Mouse (Mus musculus): Measurements from ENCODE around the gene Rnf40. TPM values are rescaled to one million over a fixed set of nuclear protein-coding genes. Genes with fewer than 3 reads are reported as not detected.
"Not testable (repeated sequence)": the region's sequence is repeated elsewhere in the genome, so short reads cannot be mapped to it uniquely, and the experiment has no call there.

Rnf40 gene
- polyA plus RNA-seq, 1 experiment from 2014 or later: 60.5 TPM

GRCm38 (mm10) chr7:127636963-127637362 is 48.4 kb downstream of the Rnf40 start:
- Histone ChIP-seq H3K27me3 (ENCODE audit: poor library complexity, severe bottlenecking) (peaks cover 10% of the 10 kb centered on the region), H3K4me1 (peaks cover 14% of the 10 kb centered on the region), H3K9me3 (no peaks in the 10 kb centered on the region), H3K4me3 (peak overlapping the region; percentile 64), H3K27ac (peak overlapping the region; percentile 82), H3K36me3 (replicated peaks) (no peaks in the 10 kb centered on the region)
- under 1% methylated on average over 27 of the region's 27 CpGs for WGBS
- DNase-seq (ENCODE audit: extremely low spot score, low spot score): peak; percentile 74

GRCm38 (mm10) chr7:127641260-127641659 is 52.7 kb downstream of the Rnf40 start:
- DNase-seq (ENCODE audit: extremely low spot score, low spot score): no peak
- Histone ChIP-seq H3K27me3 (ENCODE audit: poor library complexity, severe bottlenecking) (peaks cover 5% of the 10 kb centered on the region), H3K4me1 (peaks cover 14% of the 10 kb centered on the region), H3K36me3 (replicated peaks) (no peaks in the 10 kb centered on the region), H3K9me3 (no peaks in the 10 kb centered on the region), H3K27ac (no peak overlapping the region), H3K4me3 (no peak overlapping the region)
- 74% methylated on average over 4 of the region's 4 CpGs for WGBS

GRCm38 (mm10) chr7:127642254-127642653 is 53.7 kb downstream of the Rnf40 start:
- no peaks in the 10 kb centered on the region for H3K9me3 ChIP-seq
- no peak overlapping the region for H3K27ac ChIP-seq
- H3K27me3 ChIP-seq (ENCODE audit: poor library complexity, severe bottlenecking): no peaks in the 10 kb centered on the region
- H3K4me3 ChIP-seq: no peak overlapping the region
- no peak for DNase-seq (ENCODE audit: extremely low spot score, low spot score)
- no peaks in the 10 kb centered on the region for H3K36me3 ChIP-seq (replicated peaks)
- H3K4me1 ChIP-seq: peaks cover 5% of the 10 kb centered on the region
- WGBS: 75% methylated on average over 4 of the region's 4 CpGs

GRCm38 (mm10) chr7:127646363-127646762 is 57.8 kb downstream of the Rnf40 start:
- no peaks in the 10 kb centered on the region for H3K27me3 ChIP-seq (ENCODE audit: poor library complexity, severe bottlenecking)
- 91% methylated on average over 4 of the region's 4 CpGs for WGBS
- no peak for DNase-seq (ENCODE audit: extremely low spot score, low spot score)

GRCm38 (mm10) chr7:127647576-127647975 is 59.0 kb downstream of the Rnf40 start:
- H3K9me3 ChIP-seq; H3K36me3 ChIP-seq (replicated peaks); H3K27ac ChIP-seq; H3K4me3 ChIP-seq; DNase-seq (ENCODE audit: extremely low spot score, low spot score); H3K27me3 ChIP-seq (ENCODE audit: poor library complexity, severe bottlenecking); H3K4me1 ChIP-seq: not testable (repeated sequence)
- 92% methylated on average over 7 of the region's 7 CpGs for WGBS

More at GRCm38 (mm10) chr7:127646363-127646762, 57.8 kb downstream of the Rnf40 start:
- no peaks in the 10 kb centered on the region for H3K4me1 ChIP-seq
- H3K9me3 ChIP-seq: no peaks in the 10 kb centered on the region
- H3K36me3 ChIP-seq (replicated peaks): no peaks in the 10 kb centered on the region
- H3K4me3 ChIP-seq: no peak overlapping the region
- no peak overlapping the region for H3K27ac ChIP-seq

- peaks cover 8% of the 10 kb centered on the region for H3K4me1 ChIP-seq
- H3K27me3 ChIP-seq (ENCODE audit: poor library complexity, severe bottlenecking): peaks cover 4% of the 10 kb centered on the region; the same call in 1 of the 2 replicates
- no peak for DNase-seq (ENCODE audit: extremely low spot score, low spot score)
- no peaks in the 10 kb centered on the region for H3K36me3 ChIP-seq (replicated peaks)
- 95% methylated on average over 4 of the region's 4 CpGs for WGBS
- H3K27ac ChIP-seq: no peak overlapping the region
- no peak overlapping the region for H3K4me3 ChIP-seq
- no peaks in the 10 kb centered on the region for H3K9me3 ChIP-seq
Observed at GRCm38 (mm10) chr7:127648516-127649201, 60.1 kb downstream of the Rnf40 start.

- no peak for DNase-seq (ENCODE audit: extremely low spot score, low spot score)
- Histone ChIP-seq H3K27me3 (ENCODE audit: poor library complexity, severe bottlenecking) (peaks cover 4% of the 10 kb centered on the region; the same call in 1 of the 2 replicates), H3K4me3 (no peak overlapping the region), H3K27ac (no peak overlapping the region), H3K9me3 (no peaks in the 10 kb centered on the region), H3K36me3 (replicated peaks) (no peaks in the 10 kb centered on the region), H3K4me1 (peaks cover 8% of the 10 kb centered on the region)
- 97% methylated on average over 6 of the region's 6 CpGs for WGBS
Observed at GRCm38 (mm10) chr7:127649206-127649605, 60.6 kb downstream of the Rnf40 start.

- no peak for DNase-seq (ENCODE audit: extremely low spot score, low spot score)
- Histone ChIP-seq H3K36me3 (replicated peaks) (no peaks in the 10 kb centered on the region), H3K9me3 (no peaks in the 10 kb centered on the region), H3K4me1 (peaks cover 8% of the 10 kb centered on the region), H3K27me3 (ENCODE audit: poor library complexity, severe bottlenecking) (peaks cover 4% of the 10 kb centered on the region; the same call in 1 of the 2 replicates), H3K4me3 (peak overlapping the region; percentile 18; the same call in 1 of the 2 replicates), H3K27ac (0 out of 2 replicates have a peak overlapping the region, but pooled peaks have one; percentile 20)
- WGBS: 88% methylated on average over 3 of the region's 3 CpGs
Observed at GRCm38 (mm10) chr7:127651624-127652023, 63.1 kb downstream of the Rnf40 start.

- H3K27ac ChIP-seq: peak overlapping the region; percentile 20; the same call in 1 of the 2 replicates
- H3K4me3 ChIP-seq: peak overlapping the region; percentile 18
Observed at GRCm38 (mm10) chr7:127652050-127652449, 63.5 kb downstream of the Rnf40 start.

GRCm38 (mm10) chr7:127654318-127654717 is 65.8 kb downstream of the Rnf40 start:
- H3K27ac ChIP-seq: no peak overlapping the region
- no peak overlapping the region for H3K4me3 ChIP-seq
- no peaks in the 10 kb centered on the region for H3K9me3 ChIP-seq
- DNase-seq (ENCODE audit: extremely low spot score, low spot score): no peak
- peaks cover 8% of the 10 kb centered on the region for H3K4me1 ChIP-seq
- peaks cover 4% of the 10 kb centered on the region; the same call in 1 of the 2 replicates for H3K27me3 ChIP-seq (ENCODE audit: poor library complexity, severe bottlenecking)
- no peaks in the 10 kb centered on the region for H3K36me3 ChIP-seq (replicated peaks)
- WGBS: 84% methylated on average over 10 of the region's 10 CpGs

More at GRCm38 (mm10) chr7:127652050-127652449, 63.5 kb downstream of the Rnf40 start:
- Histone ChIP-seq H3K4me1 (peaks cover 8% of the 10 kb centered on the region), H3K36me3 (replicated peaks) (no peaks in the 10 kb centered on the region), H3K27me3 (ENCODE audit: poor library complexity, severe bottlenecking) (peaks cover 4% of the 10 kb centered on the region; the same call in 1 of the 2 replicates), H3K9me3 (no peaks in the 10 kb centered on the region)
- WGBS: 22% methylated on average over 18 of the region's 18 CpGs
- peak; percentile 35 for DNase-seq (ENCODE audit: extremely low spot score, low spot score)

Other genes starting within 250 kb of the Rnf40 start
- gene Zfp768, start 243.2 kb upstream of the Rnf40 start, polyA plus RNA-seq (2016; fragmentation: Nextera tagmentation; extraction: Ambion mirVana): 17.6 and 18.9 TPM in 2 replicates
- 7.6 TPM in 2 replicates for gene Zfp747, start 212.7 kb upstream of the Rnf40 start, polyA plus RNA-seq (2016; fragmentation: Nextera tagmentation; extraction: Ambion mirVana)
- gene 9130019O22Rik, start 201.6 kb upstream of the Rnf40 start, polyA plus RNA-seq (2016; fragmentation: Nextera tagmentation; extraction: Ambion mirVana): 4.8 and 5.3 TPM in 2 replicates
- 4.2 and 4.8 TPM in 2 replicates for gene E430018J23Rik, start 195.1 kb upstream of the Rnf40 start, polyA plus RNA-seq (2016; fragmentation: Nextera tagmentation; extraction: Ambion mirVana)
- 5.8 and 6.1 TPM in 2 replicates for gene Zfp764, start 181.9 kb upstream of the Rnf40 start, polyA plus RNA-seq (2016; fragmentation: Nextera tagmentation; extraction: Ambion mirVana)
- 33.9 and 35.0 TPM in 2 replicates for gene Zfp688, start 166.7 kb upstream of the Rnf40 start, polyA plus RNA-seq (2016; fragmentation: Nextera tagmentation; extraction: Ambion mirVana)
- 14.4 and 15.4 TPM in 2 replicates for gene Zfp689, start 139.6 kb upstream of the Rnf40 start, polyA plus RNA-seq (2016; fragmentation: Nextera tagmentation; extraction: Ambion mirVana)
- 47.3 and 50.9 TPM in 2 replicates for gene Prr14, start 129.2 kb upstream of the Rnf40 start, polyA plus RNA-seq (2016; fragmentation: Nextera tagmentation; extraction: Ambion mirVana)
- gene Fbrs, start 109.6 kb upstream of the Rnf40 start, polyA plus RNA-seq (2016; fragmentation: Nextera tagmentation; extraction: Ambion mirVana): 7.3 and 7.7 TPM in 2 replicates
- gene Srcap, start 76.8 kb upstream of the Rnf40 start, polyA plus RNA-seq (2016; fragmentation: Nextera tagmentation; extraction: Ambion mirVana): 52.8 and 63.6 TPM in 2 replicates
- gene Gm42715, start 69.2 kb upstream of the Rnf40 start, polyA plus RNA-seq (2016; fragmentation: Nextera tagmentation; extraction: Ambion mirVana): 15.9 and 18.4 TPM in 2 replicates
- 6.2 TPM in 2 replicates for gene Tmem265, start 27.4 kb upstream of the Rnf40 start, polyA plus RNA-seq (2016; fragmentation: Nextera tagmentation; extraction: Ambion mirVana)
- 42.4 and 45.0 TPM in 2 replicates for gene Phkg2, start 15.4 kb upstream of the Rnf40 start, polyA plus RNA-seq (2016; fragmentation: Nextera tagmentation; extraction: Ambion mirVana)
- gene Ccdc189, start 172 bp upstream of the Rnf40 start, polyA plus RNA-seq (2016; fragmentation: Nextera tagmentation; extraction: Ambion mirVana): 12.2 and 12.8 TPM in 2 replicates
- gene Zfp629, start 27.0 kb downstream of the Rnf40 start, polyA plus RNA-seq (2016; fragmentation: Nextera tagmentation; extraction: Ambion mirVana): 30.6 and 33.0 TPM in 2 replicates
- gene Bcl7c, start 120.2 kb downstream of the Rnf40 start, polyA plus RNA-seq (2016; fragmentation: Nextera tagmentation; extraction: Ambion mirVana): 44.5 and 50.4 TPM in 2 replicates
- gene Ctf1, start 124.0 kb downstream of the Rnf40 start, polyA plus RNA-seq (2016; fragmentation: Nextera tagmentation; extraction: Ambion mirVana): 5.9 and 6.0 TPM in 2 replicates
- gene Ctf2, start 143.4 kb downstream of the Rnf40 start, polyA plus RNA-seq (2016; fragmentation: Nextera tagmentation; extraction: Ambion mirVana): 0.33 and 0.39 TPM in 2 replicates
- gene Fbxl19, start 155.8 kb downstream of the Rnf40 start, polyA plus RNA-seq (2016; fragmentation: Nextera tagmentation; extraction: Ambion mirVana): 7.6 and 8.2 TPM in 2 replicates
- gene Orai3, start 181.0 kb downstream of the Rnf40 start, polyA plus RNA-seq (2016; fragmentation: Nextera tagmentation; extraction: Ambion mirVana): 8.4 and 9.8 TPM in 2 replicates
- gene Setd1a, start 187.9 kb downstream of the Rnf40 start, polyA plus RNA-seq (2016; fragmentation: Nextera tagmentation; extraction: Ambion mirVana): 16.0 and 17.1 TPM in 2 replicates
- not detected in 2 replicates for gene Gm49388, start 196.8 kb downstream of the Rnf40 start, polyA plus RNA-seq (2016; fragmentation: Nextera tagmentation; extraction: Ambion mirVana)
- gene Hsd3b7, start 211.8 kb downstream of the Rnf40 start, polyA plus RNA-seq (2016; fragmentation: Nextera tagmentation; extraction: Ambion mirVana): 5.4 and 5.8 TPM in 2 replicates
- 23.7 and 24.6 TPM in 2 replicates for gene Stx4a, start 235.5 kb downstream of the Rnf40 start, polyA plus RNA-seq (2016; fragmentation: Nextera tagmentation; extraction: Ambion mirVana)
- gene Stx1b, start 235.8 kb downstream of the Rnf40 start, polyA plus RNA-seq (2016; fragmentation: Nextera tagmentation; extraction: Ambion mirVana): 5.5 and 6.1 TPM in 2 replicates